Mouse (Mus musculus) 3134 (cell line): ENCODE results near the gene Llph.

ENCODE experiments used
- DNase-seq: peaks from one replicate; pipeline ENCODE4 v3.0.0-alpha.2; 2011; ENCODE audit warnings: low spot score; ENCODE audit not compliant: insufficient read length; ENCODE audit errors: extremely low read depth

Gene Llph

GRCm38 (mm10) chr10:120226871-120227661, at the start of gene Llph:
Gene Llph, plus strand, starts transcription at chr10:120227070.
- peak; percentile 82 for DNase-seq

GRCm38 (mm10) chr10:120182887-120183286, 44.0 kb upstream of the Llph start:
- no peak for DNase-seq

GRCm38 (mm10) chr10:120183342-120183741, 43.5 kb upstream of the Llph start:
- no peak for DNase-seq

GRCm38 (mm10) chr10:120188513-120188912, 38.4 kb upstream of the Llph start:
- no peak for DNase-seq

GRCm38 (mm10) chr10:120189276-120189675, 37.6 kb upstream of the Llph start:
- DNase-seq: no peak

GRCm38 (mm10) chr10:120189782-120190181, 37.1 kb upstream of the Llph start:
- no peak for DNase-seq

GRCm38 (mm10) chr10:120191165-120191564, 35.7 kb upstream of the Llph start:
- DNase-seq: no peak

GRCm38 (mm10) chr10:120192278-120192677, 34.6 kb upstream of the Llph start:
- DNase-seq: no peak

GRCm38 (mm10) chr10:120193255-120193654, 33.6 kb upstream of the Llph start:
- DNase-seq: no peak

GRCm38 (mm10) chr10:120197061-120197835, 29.6 kb upstream of the Llph start:
- no peak for DNase-seq

GRCm38 (mm10) chr10:120201131-120201921, 25.5 kb upstream of the Llph start, which contains the start of gene Tmbim4:
Gene Tmbim4, plus strand, starts transcription at chr10:120201590.
- peak; percentile 71 for DNase-seq

- DNase-seq: peak; percentile 37
Measured at GRCm38 (mm10) chr10:120201961-120202402, 24.9 kb upstream of the Llph start, which contains the start of gene Irak3. Gene Irak3, minus strand, starts transcription at chr10:120202130.

- no peak for DNase-seq
Measured at GRCm38 (mm10) chr10:120202467-120203250, 24.2 kb upstream of the Llph start.

- DNase-seq: peak; percentile 32
Measured at GRCm38 (mm10) chr10:120204591-120205210, 22.2 kb upstream of the Llph start.

GRCm38 (mm10) chr10:120208015-120208414, 18.9 kb upstream of the Llph start:
- no peak for DNase-seq

GRCm38 (mm10) chr10:120208575-120209538, 18.0 kb upstream of the Llph start:
- peak; percentile 87 for DNase-seq

- peak; percentile 21 for DNase-seq
Measured at GRCm38 (mm10) chr10:120209539-120209925, 17.3 kb upstream of the Llph start.

- DNase-seq: no peak
Measured at GRCm38 (mm10) chr10:120210096-120210495, 16.8 kb upstream of the Llph start.
